Mouse (Mus musculus): ENCODE measurements around the gene Map2k6. TPM values are rescaled to one million over a fixed set of nuclear protein-coding genes. Genes with fewer than 3 reads are reported as not detected.

Map2k6 gene
- total and polyA plus RNA-seq, 3 experiments, result 0.33 TPM; not detected in 2

- peaks cover 35% of the 10 kb centered on the region for H3K9me3 ChIP-seq (replicated peaks)
Measured at GRCm38 (mm10) chr11:110473495-110473894, 74.6 kb downstream of the Map2k6 start.

GRCm38 (mm10) chr11:110476361-110477151 is 77.6 kb downstream of the Map2k6 start:
- no peaks in the 10 kb centered on the region for H3K4me1 ChIP-seq (ENCODE audit: insufficient read depth, low read depth, low read length)
- DNase-seq (ENCODE audit: low spot score) (no peak), ATAC-seq (ENCODE audit: extremely low read depth, insufficient number of reproducible peaks, low FRiP score, poor library complexity, severe bottlenecking) (no peak)
- no peak for TF ChIP-seq GATA1 (IDR thresholded peaks at IDR 0.05; ENCODE audit: borderline replicate concordance, low read length)
- no peak for TF ChIP-seq CTCF (IDR thresholded peaks at IDR 0.05; ENCODE audit: low read depth, low read length)
- no peak for TF ChIP-seq POLR2AphosphoS5 (IDR thresholded peaks at IDR 0.05; ENCODE audit: insufficient replicate concordance, low read depth, low read length)
- TF ChIP-seq TAL1 (conservative IDR thresholded peaks at IDR 0.05; ENCODE audit: low read depth, low read length), result no peak
- TF ChIP-seq GATA2 (IDR thresholded peaks at IDR 0.05; ENCODE audit: borderline replicate concordance, low read depth, low read length), result no peak
- H3K4me3 ChIP-seq (ENCODE audit: low read depth, low read length), result no peak overlapping the region
- peaks cover 36% of the 10 kb centered on the region for H3K9me3 ChIP-seq (replicated peaks)
- no peaks in the 10 kb centered on the region for H3K27me3 ChIP-seq (ENCODE audit: insufficient read depth, low read length)
- no peaks in the 10 kb centered on the region for H3K36me3 ChIP-seq (replicated peaks)

More at GRCm38 (mm10) chr11:110473495-110473894, 74.6 kb downstream of the Map2k6 start:
- DNase-seq (ENCODE audit: low spot score) (no peak), ATAC-seq (ENCODE audit: extremely low read depth, insufficient number of reproducible peaks, low FRiP score, poor library complexity, severe bottlenecking) (no peak)
- no peak overlapping the region for H3K4me3 ChIP-seq (ENCODE audit: low read depth, low read length)
- H3K4me1 ChIP-seq (ENCODE audit: insufficient read depth, low read depth, low read length), result no peaks in the 10 kb centered on the region
- TF ChIP-seq GATA2 (IDR thresholded peaks at IDR 0.05; ENCODE audit: borderline replicate concordance, low read depth, low read length), result no peak
- TF ChIP-seq CTCF (IDR thresholded peaks at IDR 0.05; ENCODE audit: low read depth, low read length), result no peak
- TF ChIP-seq POLR2AphosphoS5 (IDR thresholded peaks at IDR 0.05; ENCODE audit: insufficient replicate concordance, low read depth, low read length), result no peak
- no peak for TF ChIP-seq GATA1 (IDR thresholded peaks at IDR 0.05; ENCODE audit: borderline replicate concordance, low read length)
- TF ChIP-seq TAL1 (conservative IDR thresholded peaks at IDR 0.05; ENCODE audit: low read depth, low read length), result no peak
- no peaks in the 10 kb centered on the region for H3K36me3 ChIP-seq (replicated peaks)
- H3K27me3 ChIP-seq (ENCODE audit: insufficient read depth, low read length), result no peaks in the 10 kb centered on the region

- Histone ChIP-seq H3K27me3 (ENCODE audit: insufficient read depth, low read length) (no peaks in the 10 kb centered on the region), H3K9me3 (replicated peaks) (peaks cover 48% of the 10 kb centered on the region), H3K4me1 (ENCODE audit: insufficient read depth, low read depth, low read length) (no peaks in the 10 kb centered on the region), H3K36me3 (replicated peaks) (no peaks in the 10 kb centered on the region), H3K4me3 (ENCODE audit: low read depth, low read length) (no peak overlapping the region)
- no peak for TF ChIP-seq POLR2AphosphoS5 (IDR thresholded peaks at IDR 0.05; ENCODE audit: insufficient replicate concordance, low read depth, low read length)
- TF ChIP-seq GATA1 (IDR thresholded peaks at IDR 0.05; ENCODE audit: borderline replicate concordance, low read length), result no peak
- TF ChIP-seq TAL1 (conservative IDR thresholded peaks at IDR 0.05; ENCODE audit: low read depth, low read length), result no peak
- no peak for TF ChIP-seq GATA2 (IDR thresholded peaks at IDR 0.05; ENCODE audit: borderline replicate concordance, low read depth, low read length)
- TF ChIP-seq CTCF (IDR thresholded peaks at IDR 0.05; ENCODE audit: low read depth, low read length), result no peak
- no peak for DNase-seq (ENCODE audit: low spot score)
- ATAC-seq (ENCODE audit: extremely low read depth, insufficient number of reproducible peaks, low FRiP score, poor library complexity, severe bottlenecking), result no peak
Measured at GRCm38 (mm10) chr11:110477961-110478869, 79.3 kb downstream of the Map2k6 start.

GRCm38 (mm10) chr11:110478978-110479384 is 80.1 kb downstream of the Map2k6 start:
- DNase-seq (ENCODE audit: low spot score) (no peak), ATAC-seq (ENCODE audit: extremely low read depth, insufficient number of reproducible peaks, low FRiP score, poor library complexity, severe bottlenecking) (no peak)
- Histone ChIP-seq H3K27me3 (ENCODE audit: insufficient read depth, low read length) (no peaks in the 10 kb centered on the region), H3K4me3 (ENCODE audit: low read depth, low read length) (no peak overlapping the region), H3K4me1 (ENCODE audit: insufficient read depth, low read depth, low read length) (no peaks in the 10 kb centered on the region), H3K9me3 (replicated peaks) (peaks cover 53% of the 10 kb centered on the region), H3K36me3 (replicated peaks) (no peaks in the 10 kb centered on the region)
- no peak for TF ChIP-seq TAL1 (conservative IDR thresholded peaks at IDR 0.05; ENCODE audit: low read depth, low read length)

- DNase-seq (ENCODE audit: low spot score), result no peak
- TF ChIP-seq CTCF (IDR thresholded peaks at IDR 0.05; ENCODE audit: low read depth, low read length) (no peak), POLR2AphosphoS5 (IDR thresholded peaks at IDR 0.05; ENCODE audit: insufficient replicate concordance, low read depth, low read length) (no peak), TAL1 (conservative IDR thresholded peaks at IDR 0.05; ENCODE audit: low read depth, low read length) (no peak), GATA1 (IDR thresholded peaks at IDR 0.05; ENCODE audit: borderline replicate concordance, low read length) (no peak), GATA2 (IDR thresholded peaks at IDR 0.05; ENCODE audit: borderline replicate concordance, low read depth, low read length) (no peak)
- Histone ChIP-seq H3K9me3 (replicated peaks) (peaks cover 51% of the 10 kb centered on the region), H3K4me1 (ENCODE audit: insufficient read depth, low read depth, low read length) (no peaks in the 10 kb centered on the region), H3K36me3 (replicated peaks) (no peaks in the 10 kb centered on the region), H3K4me3 (ENCODE audit: low read depth, low read length) (no peak overlapping the region), H3K27me3 (ENCODE audit: insufficient read depth, low read length) (no peaks in the 10 kb centered on the region)
- ATAC-seq (ENCODE audit: extremely low read depth, insufficient number of reproducible peaks, low FRiP score, poor library complexity, severe bottlenecking), result no peak
Measured at GRCm38 (mm10) chr11:110481406-110481805, 82.5 kb downstream of the Map2k6 start.

GRCm38 (mm10) chr11:110482176-110482575 is 83.3 kb downstream of the Map2k6 start:
- no peaks in the 10 kb centered on the region for H3K36me3 ChIP-seq (replicated peaks)
- ATAC-seq (ENCODE audit: extremely low read depth, insufficient number of reproducible peaks, low FRiP score, poor library complexity, severe bottlenecking) (no peak), DNase-seq (ENCODE audit: low spot score) (no peak)
- no peak overlapping the region for H3K4me3 ChIP-seq (ENCODE audit: low read depth, low read length)
- no peaks in the 10 kb centered on the region for H3K4me1 ChIP-seq (ENCODE audit: insufficient read depth, low read depth, low read length)
- peaks cover 48% of the 10 kb centered on the region for H3K9me3 ChIP-seq (replicated peaks)
- H3K27me3 ChIP-seq (ENCODE audit: insufficient read depth, low read length), result no peaks in the 10 kb centered on the region
- no peak for TF ChIP-seq GATA1 (IDR thresholded peaks at IDR 0.05; ENCODE audit: borderline replicate concordance, low read length)
- no peak for TF ChIP-seq CTCF (IDR thresholded peaks at IDR 0.05; ENCODE audit: low read depth, low read length)
- no peak for TF ChIP-seq POLR2AphosphoS5 (IDR thresholded peaks at IDR 0.05; ENCODE audit: insufficient replicate concordance, low read depth, low read length)
- no peak for TF ChIP-seq GATA2 (IDR thresholded peaks at IDR 0.05; ENCODE audit: borderline replicate concordance, low read depth, low read length)
- TF ChIP-seq TAL1 (conservative IDR thresholded peaks at IDR 0.05; ENCODE audit: low read depth, low read length), result no peak
